Mouse (Mus musculus) c-Kit-positive CD71-positive TER-119-negative erythroid progenitor cells, embryonic 14.5 days (primary cell): Measurements from ENCODE around the gene Xpo1.
"Not testable (repeated sequence)": the region's sequence is repeated elsewhere in the genome, so short reads cannot be mapped to it uniquely, and the experiment has no call there.

Source experiments
- DNase-seq: peaks from one replicate; pipeline ENCODE4 v3.0.0-alpha.2; 2013; ENCODE audit warnings: low read depth

The Xpo1 gene

DNA sequence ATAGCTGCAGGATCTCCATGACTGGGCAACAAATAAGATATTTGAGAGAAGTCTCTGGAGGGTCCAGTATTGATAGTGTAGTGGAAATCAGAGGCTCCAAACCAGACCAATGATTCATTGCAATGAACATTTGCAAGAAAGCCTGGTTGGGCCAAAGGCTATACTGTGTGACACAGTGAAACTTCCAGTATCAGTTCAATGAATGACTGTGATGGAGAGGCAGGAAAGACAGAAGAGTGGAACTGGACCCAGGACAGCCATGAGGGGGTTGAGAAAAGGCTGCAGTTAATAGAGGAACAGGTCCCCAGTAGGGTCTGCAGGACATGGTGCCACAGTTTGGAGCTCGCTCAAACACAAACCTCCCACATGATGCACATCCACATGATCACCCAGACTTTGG, 44.1 kb downstream of the Xpo1 start:
- no peak for DNase-seq

DNA sequence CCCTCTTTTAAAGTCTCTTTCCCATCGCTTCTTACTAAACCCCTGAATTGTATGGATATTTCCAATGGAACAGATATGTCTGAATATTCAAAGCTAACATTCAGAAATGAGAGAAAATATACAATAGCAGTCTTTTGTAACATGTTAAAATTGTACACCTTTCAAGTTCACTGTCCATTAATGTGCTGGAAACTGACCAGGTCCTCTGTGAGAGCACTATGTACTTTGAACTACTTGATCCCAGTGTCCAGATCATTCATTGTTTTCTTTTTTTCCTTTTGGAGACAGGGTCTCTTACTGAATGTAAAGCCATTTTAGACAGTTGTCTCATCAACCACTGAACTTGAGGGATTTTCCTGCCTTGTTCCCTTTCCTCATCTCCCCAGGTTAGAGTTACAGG, 47.3 kb downstream of the Xpo1 start:
- DNase-seq, result no peak

DNA sequence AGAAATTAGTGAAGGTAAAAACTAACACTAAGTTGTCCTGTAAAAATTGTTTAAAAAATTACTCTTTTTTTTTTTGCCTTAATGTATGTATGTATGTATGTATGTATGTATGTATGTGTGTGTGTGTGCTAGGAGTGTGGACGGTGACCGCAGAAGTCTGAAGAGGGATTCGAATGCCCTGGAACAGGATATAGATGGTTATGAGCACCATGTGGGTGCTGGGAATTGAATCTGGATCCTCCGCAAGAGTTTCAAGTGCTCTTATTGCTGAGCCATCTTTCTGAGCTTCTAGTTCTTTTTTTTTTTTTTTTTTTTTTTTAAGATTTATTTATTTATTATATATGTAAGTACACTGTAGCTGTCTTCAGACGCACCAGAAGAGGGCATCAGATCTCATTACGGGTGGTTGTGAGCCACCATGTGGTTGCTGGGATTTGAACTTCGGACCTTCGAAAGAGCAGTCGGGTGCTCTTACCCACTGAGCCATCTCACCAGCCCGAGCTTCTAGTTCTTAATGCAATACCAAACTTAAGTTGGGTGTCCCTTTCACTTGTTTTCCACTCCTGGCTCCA, 49.3 kb downstream of the Xpo1 start:
- not testable (repeated sequence) for DNase-seq

DNA sequence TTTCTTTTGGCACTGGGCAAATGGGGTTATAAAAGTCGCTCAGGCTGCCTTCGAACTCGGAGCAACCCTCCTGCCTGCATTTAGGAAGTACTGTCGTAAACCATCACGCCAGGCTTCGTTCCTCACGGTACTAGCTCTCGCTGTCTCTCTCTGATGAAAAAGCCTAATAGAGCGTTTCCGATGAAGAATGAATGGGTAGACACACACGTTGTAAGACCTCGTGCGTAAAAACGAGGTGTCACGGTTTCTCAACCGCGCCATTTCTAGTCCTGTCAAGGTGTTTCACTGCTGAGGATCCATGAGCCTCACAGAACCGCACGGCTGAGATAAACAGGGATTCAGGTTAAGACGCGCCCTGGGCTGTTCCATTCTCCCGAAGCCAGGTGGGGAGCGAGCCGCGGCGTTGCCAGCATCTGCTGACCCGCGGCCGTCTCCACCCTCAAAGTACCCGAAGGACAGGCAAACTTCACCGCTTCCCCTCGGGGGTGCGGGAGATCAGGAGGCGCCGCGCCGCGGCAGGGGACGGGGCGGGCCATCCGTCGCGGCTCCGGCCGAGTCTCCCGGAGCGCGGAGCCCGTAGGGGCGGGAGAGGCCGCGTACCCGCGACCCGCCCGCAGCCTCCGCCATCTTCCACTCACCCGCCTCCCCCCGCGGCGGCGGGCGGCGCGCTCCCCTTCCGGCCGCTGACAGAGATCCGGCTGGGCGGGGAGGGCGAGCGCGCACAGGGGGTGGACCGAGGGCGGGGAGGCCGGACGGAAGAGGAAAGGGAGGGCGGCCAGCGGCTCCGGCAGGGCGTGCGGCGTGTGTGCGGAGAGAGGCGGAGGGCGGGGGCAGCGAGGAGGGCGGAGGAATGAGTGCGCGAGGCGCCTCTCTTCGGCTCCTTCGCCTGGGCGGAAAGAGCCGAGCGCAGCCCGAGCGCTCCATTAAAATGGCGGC, 50.1 kb downstream of the Xpo1 start:
- peak; percentile 86 for DNase-seq

DNA sequence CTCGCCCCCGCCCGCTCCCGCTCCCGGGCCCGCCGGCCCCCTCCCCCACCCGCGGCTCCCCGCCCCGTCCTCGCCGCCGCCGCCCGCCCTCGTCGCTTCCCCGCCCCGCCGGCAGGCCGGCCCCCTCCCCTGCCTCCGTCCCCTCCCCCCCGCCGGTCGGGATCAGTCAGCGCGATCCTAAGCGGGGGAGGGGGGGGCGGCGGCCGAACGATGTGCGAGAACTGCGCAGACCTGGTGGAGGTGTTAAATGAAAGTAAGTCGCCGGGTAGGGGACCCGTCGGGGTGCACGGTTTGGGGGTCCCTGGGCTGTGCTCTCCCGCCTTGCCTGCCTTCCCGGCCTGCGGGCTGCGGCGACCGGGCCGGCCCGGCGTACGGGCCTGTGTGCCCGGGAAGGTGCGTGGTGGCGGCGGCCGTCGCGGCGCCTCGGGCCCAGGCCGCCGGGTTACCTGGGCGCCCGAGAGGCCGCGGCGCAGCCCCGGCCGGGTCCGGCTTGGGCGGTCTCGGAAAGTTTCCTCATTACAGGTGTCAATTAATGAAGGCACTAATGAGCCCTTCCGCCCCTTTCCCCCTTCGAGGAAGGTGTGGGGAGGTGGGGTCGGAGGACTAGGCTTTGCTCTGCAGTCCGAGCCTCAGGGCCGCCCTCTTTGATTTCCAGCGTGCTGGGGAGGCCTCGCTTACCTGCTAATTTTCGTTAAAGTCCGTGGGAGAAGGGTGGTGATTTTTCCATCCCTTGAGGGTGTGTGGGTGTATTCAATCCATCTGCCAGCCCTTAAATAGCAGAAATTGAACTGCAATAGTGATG, 51.1 kb downstream of the Xpo1 start, which contains the start of gene Usp34:
TSS of gene Usp34 (plus strand) at position 132 of the 802 bp plus-strand sequence.
- peak; percentile 36 for DNase-seq

DNA sequence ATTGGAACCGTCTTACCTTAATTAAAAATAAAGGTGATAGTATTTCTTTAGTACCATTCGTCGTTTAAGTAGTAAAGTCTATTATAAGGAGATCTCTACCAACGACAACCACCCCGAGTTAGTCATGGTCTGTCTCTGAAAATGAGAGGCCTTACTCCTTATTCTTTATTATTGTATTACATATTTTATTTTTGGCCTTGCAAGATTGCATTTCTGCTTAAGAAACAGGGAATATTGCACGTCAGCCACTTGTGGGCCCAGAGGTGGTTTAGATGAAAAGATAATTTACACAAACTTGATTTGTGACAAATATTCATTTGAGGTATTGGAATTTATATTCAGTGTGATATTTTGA, 51.7 kb downstream of the Xpo1 start:
- no peak for DNase-seq

DNA sequence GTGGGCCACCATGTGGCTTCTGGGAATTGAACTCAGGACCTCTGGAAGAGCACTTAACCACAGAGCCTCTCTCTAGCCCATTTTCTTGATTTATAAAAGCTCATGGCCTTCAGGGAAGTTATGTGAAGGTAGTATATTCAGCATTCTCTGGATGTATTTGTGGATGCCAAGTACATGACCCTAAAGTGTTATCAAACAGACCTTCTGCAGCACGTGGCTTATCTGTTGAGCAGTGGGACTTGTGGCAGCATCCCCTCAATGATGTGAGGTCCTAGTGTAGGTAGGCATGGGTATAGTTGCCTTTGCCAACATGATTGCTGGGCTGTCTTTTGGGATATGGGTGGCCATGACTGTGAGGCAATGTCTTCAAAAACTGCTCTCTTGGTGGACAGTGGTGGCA, 57.7 kb downstream of the Xpo1 start:
- DNase-seq, result no peak

DNA sequence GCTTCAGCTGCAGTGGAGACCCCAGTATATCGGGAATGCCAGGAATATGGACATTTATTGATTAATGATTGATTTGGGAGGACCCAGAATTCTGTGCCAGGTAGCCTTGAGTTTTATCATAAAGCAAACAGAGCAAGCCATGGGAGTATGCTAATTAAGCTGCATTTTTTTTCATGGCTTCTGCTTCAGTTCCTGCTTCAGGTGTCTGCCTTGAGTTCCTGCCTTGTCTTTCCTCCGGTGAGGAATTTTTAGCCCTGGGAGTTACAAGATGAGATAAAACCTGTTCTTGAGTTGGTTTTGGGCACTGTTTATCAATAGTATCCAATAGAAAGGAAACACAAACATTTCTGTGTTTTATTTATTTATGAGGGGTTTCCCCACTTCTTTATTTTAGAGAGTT, 73.6 kb downstream of the Xpo1 start:
- no peak for DNase-seq

DNA sequence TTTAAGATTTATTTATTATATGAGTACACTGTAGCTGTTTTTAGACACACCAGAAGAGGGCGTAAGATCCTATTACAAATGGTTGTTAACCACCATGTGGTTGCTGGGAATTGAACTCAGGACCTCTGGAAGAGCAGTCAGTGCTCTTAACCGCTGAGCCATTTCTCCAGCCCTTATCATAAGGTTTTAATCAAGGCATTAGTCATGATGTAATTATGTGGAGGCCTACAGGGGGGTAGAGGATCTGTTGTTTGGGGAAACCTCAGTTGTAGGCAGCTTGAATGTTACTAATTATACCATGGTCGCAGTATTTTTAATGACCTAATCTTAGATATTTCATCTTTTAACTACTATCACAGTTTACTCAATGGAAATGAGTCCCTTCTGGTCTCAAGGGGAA, 76.3 kb downstream of the Xpo1 start:
- peak; percentile 24 for DNase-seq

DNA sequence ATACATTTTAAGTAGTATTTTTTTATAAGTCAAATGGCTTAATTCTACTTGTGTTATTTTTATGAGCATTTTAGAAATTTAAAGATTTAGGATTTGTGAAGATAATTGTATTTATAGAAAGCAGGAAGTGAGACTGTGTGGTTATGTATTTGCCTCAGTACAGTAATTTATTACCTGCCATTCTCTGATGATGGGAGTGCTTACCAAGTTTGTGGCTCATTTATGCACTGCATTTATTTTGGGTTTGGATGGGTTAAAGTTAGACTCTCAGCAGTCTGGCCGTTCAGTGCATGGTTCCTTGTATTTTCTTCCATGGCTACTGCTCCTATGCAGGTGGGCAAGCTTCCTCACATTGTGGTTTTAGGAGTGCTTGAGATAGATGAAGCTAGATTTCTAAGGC, 79.3 kb downstream of the Xpo1 start:
- DNase-seq, result no peak
